Mouse (Mus musculus) neural tube, embryonic 14.5 days (tissue): ENCODE measurements around the gene Plod1. TPM values are rescaled to one million over a fixed set of nuclear protein-coding genes. Genes with fewer than 3 reads are reported as not detected.

Experiments used
- ATAC-seq: fragments of 200-750 bp; cut with Nextera tagmentation; 2 replicates; pipeline ENCODE4 v1.8.0; 2017; ENCODE audit warnings: low read depth, mild to moderate bottlenecking, moderate TSS enrichment, moderate library complexity
- H3K27ac ChIP-seq: fragments of 300-500 bp; sonication (generic); 2 replicates; pipeline ENCODE4 v1.5.1; 2014; ENCODE audit warnings: low read depth, mild to moderate bottlenecking, control low read depth, low read length, moderate library complexity, mixed read lengths
- H3K27me3 ChIP-seq: fragments of 300-500 bp; sonication (generic); 2 replicates; pipeline ENCODE4 v1.6.1; 2014; ENCODE audit warnings: low read length; ENCODE audit not compliant: control insufficient read depth, insufficient read depth
- H3K36me3 ChIP-seq: fragments of 300-500 bp; sonication (generic); 2 replicates; pipeline ENCODE4 v1.6.1; 2014; ENCODE audit warnings: low read length, mixed read lengths; ENCODE audit not compliant: control insufficient read depth, insufficient read depth
- H3K4me1 ChIP-seq: fragments of 300-500 bp; sonication (generic); 2 replicates; pipeline ENCODE4 v1.6.1; 2014; ENCODE audit warnings: low read length; ENCODE audit not compliant: control insufficient read depth, insufficient read depth
- H3K4me2 ChIP-seq: fragments of 300-500 bp; sonication (generic); 2 replicates; pipeline ENCODE4 v1.6.1; 2014; ENCODE audit warnings: mild to moderate bottlenecking, low read depth, low read length, control low read depth
- H3K4me3 ChIP-seq: fragments of 300-500 bp; sonication (generic); 2 replicates; pipeline ENCODE4 v1.5.1; 2014; ENCODE audit warnings: low read depth, low read length, control low read depth, mixed read lengths
- H3K9ac ChIP-seq: fragments of 300-500 bp; sonication (generic); replicated peaks from 2 replicates; pipeline ENCODE4 v1.6.1; 2014; ENCODE audit warnings: low read depth, mild to moderate bottlenecking, control low read depth, low read length, mixed read lengths
- H3K9me3 ChIP-seq: fragments of 300-500 bp; sonication (generic); 2 replicates; pipeline ENCODE4 v1.6.1; 2016; ENCODE audit warnings: low read length; ENCODE audit not compliant: control insufficient read depth
- WGBS: fragments of 180-500 bp; shearing (Covaris S2); extraction: QIAGEN DNeasy Blood & Tissue Kit; methylation state at CpG from one replicate; pipeline ENCODE4 v1.1.7; 2014; 5-methylcytosine and 5-hydroxymethylcytosine counted together
- polyA plus RNA-seq: library from polyadenylated mRNA; unstranded; fragments of >200 nt; fragmentation: Nextera tagmentation; extraction: Ambion mirVana; gene quantifications from 2 replicates; pipeline ENCODE4 v1.2.1, GENCODE M21; 2014

Gene Plod1
- polyA plus RNA-seq, 1 experiment from 2014 or later: 15.6 TPM

DNA sequence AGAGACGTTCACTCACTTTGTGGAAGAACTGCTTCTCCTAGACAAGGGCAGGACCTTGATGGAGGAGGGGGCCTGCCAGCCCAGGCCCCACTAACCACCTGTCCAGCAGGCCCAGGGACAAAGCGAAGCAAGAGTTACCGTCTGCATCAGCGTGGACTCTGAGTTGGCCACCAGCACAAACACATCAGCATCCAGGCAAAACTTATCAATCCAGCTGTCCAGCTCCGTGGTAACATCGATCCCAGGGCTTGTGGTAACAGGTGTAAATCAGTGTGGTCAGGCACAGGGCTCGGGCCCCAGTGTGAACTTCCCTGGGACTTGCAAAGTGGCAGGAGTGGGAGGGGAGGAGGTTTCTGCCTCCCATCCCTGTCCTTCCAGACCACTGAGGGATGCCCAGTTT is 49.3 kb downstream of the Plod1 start:
- no peak overlapping the region for H3K9ac ChIP-seq
- H3K4me3 ChIP-seq: no peak overlapping the region
- H3K36me3 ChIP-seq: peaks cover 70% of the 10 kb centered on the region
- H3K4me2 ChIP-seq: no peak overlapping the region
- H3K9me3 ChIP-seq: no peaks in the 10 kb centered on the region
- WGBS: 95% methylated on average over 7 of the region's 7 CpGs
- ATAC-seq: no peak
- no peak overlapping the region for H3K27ac ChIP-seq
- no peaks in the 10 kb centered on the region for H3K27me3 ChIP-seq
- no peaks in the 10 kb centered on the region for H3K4me1 ChIP-seq

DNA sequence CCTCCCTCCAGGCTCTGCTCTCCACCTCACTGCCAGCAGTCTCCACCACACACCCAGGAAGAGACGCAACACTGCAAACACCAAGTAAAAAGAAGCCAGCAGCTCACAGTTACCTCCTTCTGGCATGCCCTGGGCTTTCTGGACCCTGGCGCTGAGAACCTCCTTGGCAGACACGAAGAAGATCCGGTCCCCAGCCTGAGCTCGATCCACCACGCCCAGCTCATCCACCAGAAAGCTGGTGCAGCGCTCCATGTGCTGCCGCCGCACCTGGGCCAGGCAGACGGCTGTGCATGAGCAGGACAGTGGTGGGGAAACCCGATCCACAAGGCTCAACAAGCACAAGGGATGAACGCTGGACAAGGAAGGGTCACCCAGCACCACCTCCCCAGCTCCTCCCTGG is 50.4 kb downstream of the Plod1 start:
- H3K9ac ChIP-seq: no peak overlapping the region
- H3K36me3 ChIP-seq: peaks cover 77% of the 10 kb centered on the region
- no peak overlapping the region for H3K27ac ChIP-seq
- no peak overlapping the region for H3K4me2 ChIP-seq
- WGBS: 95% methylated on average over 12 of the region's 12 CpGs
- H3K4me1 ChIP-seq: no peaks in the 10 kb centered on the region
- no peak overlapping the region for H3K4me3 ChIP-seq
- no peaks in the 10 kb centered on the region for H3K27me3 ChIP-seq
- no peaks in the 10 kb centered on the region for H3K9me3 ChIP-seq
- no peak for ATAC-seq

DNA sequence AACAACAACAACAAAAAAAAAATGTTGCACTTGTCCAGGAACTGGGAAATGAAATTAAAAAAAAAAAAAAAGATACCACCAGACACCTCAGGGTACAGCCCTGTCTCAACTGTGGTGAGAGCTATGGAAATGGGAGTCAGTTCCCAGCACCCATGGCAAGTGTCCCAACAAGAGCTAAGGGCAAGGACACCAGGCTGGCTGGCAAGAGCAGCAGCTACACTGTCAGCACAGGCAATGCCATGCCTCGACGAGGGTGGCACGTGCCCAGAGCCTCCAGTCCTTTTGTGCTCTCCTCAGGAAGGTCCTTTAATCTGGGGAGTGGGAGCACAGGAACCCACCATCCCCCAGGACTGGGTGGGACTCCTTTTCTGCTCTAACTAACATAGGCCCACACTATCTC is 52.4 kb downstream of the Plod1 start:
- peaks cover 72% of the 10 kb centered on the region for H3K36me3 ChIP-seq
- WGBS: 82% methylated on average over 3 of the region's 3 CpGs
- no peak for ATAC-seq
- H3K27ac ChIP-seq: no peak overlapping the region
- H3K9ac ChIP-seq: no peak overlapping the region
- H3K27me3 ChIP-seq: no peaks in the 10 kb centered on the region
- no peaks in the 10 kb centered on the region for H3K9me3 ChIP-seq
- H3K4me1 ChIP-seq: no peaks in the 10 kb centered on the region
- no peak overlapping the region for H3K4me3 ChIP-seq
- H3K4me2 ChIP-seq: no peak overlapping the region

DNA sequence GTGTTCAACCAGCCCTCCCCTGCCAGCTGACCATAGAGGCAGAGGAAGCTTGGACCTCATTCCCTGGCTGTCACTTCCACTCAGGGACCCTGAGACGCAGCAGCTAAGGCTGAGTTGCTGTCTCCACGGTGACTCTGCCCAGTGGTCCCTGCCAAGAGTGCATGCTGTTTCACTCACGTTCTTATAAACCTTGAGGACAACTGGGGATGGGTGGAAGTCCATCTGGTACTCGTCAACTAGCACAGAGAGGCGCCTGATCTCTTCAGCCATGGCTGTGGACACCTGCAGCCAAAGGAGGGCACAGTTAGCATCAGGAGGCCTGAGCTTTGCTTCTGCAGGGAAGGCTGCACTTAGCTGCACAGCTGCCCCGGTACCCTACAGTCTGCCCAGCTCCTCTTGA is 53.5 kb downstream of the Plod1 start:
- Histone ChIP-seq H3K9me3 (no peaks in the 10 kb centered on the region), H3K27me3 (no peaks in the 10 kb centered on the region), H3K4me2 (no peak overlapping the region), H3K27ac (no peak overlapping the region), H3K4me3 (no peak overlapping the region), H3K4me1 (no peaks in the 10 kb centered on the region), H3K9ac (no peak overlapping the region), H3K36me3 (peaks cover 69% of the 10 kb centered on the region)
- no peak for ATAC-seq
- WGBS: 90% methylated on average over 6 of the region's 6 CpGs

DNA sequence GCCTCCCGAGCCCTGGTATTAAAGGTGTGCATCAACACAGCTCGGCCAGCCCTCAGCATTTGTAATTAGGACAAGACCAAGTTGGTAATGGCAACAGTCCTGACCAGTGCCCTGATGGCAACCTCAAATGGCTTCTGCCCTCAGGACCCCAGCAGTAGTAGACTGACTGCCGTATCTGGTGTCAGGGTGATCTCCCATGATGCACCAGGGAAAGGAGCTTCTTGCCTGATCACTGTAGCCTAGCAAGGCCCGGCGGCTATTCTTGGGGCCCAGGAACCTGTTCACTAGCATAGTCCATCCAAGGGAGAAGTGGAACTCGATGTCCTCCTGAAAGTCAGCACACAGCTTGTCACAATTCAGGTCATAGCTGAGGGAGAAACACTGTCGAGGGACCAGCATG is 54.8 kb downstream of the Plod1 start:
- no peaks in the 10 kb centered on the region for H3K4me1 ChIP-seq
- H3K9ac ChIP-seq: no peak overlapping the region
- no peak overlapping the region for H3K4me3 ChIP-seq
- WGBS: 92% methylated on average over 7 of the region's 7 CpGs
- no peaks in the 10 kb centered on the region for H3K9me3 ChIP-seq
- H3K27me3 ChIP-seq: no peaks in the 10 kb centered on the region
- H3K4me2 ChIP-seq: no peak overlapping the region
- peaks cover 65% of the 10 kb centered on the region for H3K36me3 ChIP-seq
- no peak overlapping the region for H3K27ac ChIP-seq
- ATAC-seq: no peak

DNA sequence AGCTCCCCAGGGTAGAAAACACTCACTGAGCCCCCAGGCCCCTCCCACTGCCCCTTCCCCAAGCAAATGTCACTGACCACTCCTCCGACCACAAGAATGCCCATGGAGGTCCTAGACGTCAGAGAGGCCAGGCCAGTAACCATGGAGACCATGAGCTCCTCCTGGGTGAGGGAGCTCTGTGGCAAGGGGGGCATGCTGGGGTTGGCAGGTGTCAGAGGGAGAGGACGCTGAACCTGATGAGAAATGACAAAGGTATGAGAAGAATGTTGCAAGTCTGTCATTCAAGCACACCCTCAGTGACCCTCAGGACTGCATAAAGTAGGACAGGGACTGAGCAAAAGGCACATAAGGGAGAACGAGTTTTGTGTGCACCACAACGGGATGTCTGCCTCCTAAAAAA is 56.7 kb downstream of the Plod1 start:
- Histone ChIP-seq H3K4me3 (no peak overlapping the region), H3K27me3 (no peaks in the 10 kb centered on the region), H3K9ac (no peak overlapping the region), H3K4me1 (no peaks in the 10 kb centered on the region), H3K9me3 (no peaks in the 10 kb centered on the region), H3K27ac (no peak overlapping the region), H3K4me2 (no peak overlapping the region), H3K36me3 (peaks cover 69% of the 10 kb centered on the region)
- whole genome bisulfite sequencing: 61% methylated on average over 5 of the region's 5 CpGs
- ATAC-seq: no peak

DNA sequence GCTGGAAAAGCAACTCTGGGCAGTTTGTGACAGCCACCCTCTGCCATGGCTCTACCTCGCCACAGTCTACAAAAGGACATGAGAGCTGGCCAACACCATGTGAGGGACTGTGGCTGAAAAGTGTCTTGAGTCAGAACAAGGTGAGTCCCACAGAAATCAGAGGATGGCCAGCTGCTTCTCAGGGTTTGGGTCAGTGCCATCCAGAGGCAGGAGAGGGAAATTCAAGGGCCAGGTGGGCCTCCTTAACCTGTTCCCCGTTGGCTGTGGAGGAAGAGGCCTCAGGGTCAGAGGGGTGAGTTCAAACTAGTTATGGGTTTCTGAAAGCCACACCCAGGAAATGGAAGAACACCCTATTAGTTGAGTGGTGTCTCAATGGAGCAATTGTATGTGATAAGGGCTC is 57.1 kb downstream of the Plod1 start:
- Histone ChIP-seq H3K9ac (no peak overlapping the region), H3K4me1 (no peaks in the 10 kb centered on the region), H3K27me3 (no peaks in the 10 kb centered on the region), H3K4me3 (no peak overlapping the region), H3K27ac (no peak overlapping the region), H3K36me3 (peaks cover 70% of the 10 kb centered on the region), H3K4me2 (no peak overlapping the region), H3K9me3 (no peaks in the 10 kb centered on the region)
- WGBS: 80% methylated on average over 2 of the region's 2 CpGs
- ATAC-seq: no peak

DNA sequence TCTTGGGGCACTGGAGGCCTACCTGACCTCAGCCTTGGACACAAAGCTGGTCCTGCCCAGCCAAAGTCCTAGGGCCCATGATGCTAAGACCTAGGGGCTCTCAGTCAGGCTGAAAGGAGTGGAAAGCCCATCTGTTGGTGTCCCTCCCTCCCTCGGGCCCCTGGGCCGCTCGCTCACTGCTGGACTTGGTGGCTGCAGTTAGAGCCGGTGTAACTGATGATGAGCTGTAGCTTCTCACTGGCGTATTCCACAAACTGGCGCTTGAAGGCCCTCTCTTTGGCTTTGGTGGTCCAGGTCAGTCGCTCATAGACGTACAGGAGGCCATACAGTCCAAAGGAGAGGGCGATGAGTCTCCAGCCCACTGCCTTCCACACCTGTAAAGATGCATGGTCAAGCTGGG is 58.0 kb downstream of the Plod1 start:
- no peak overlapping the region for H3K27ac ChIP-seq
- no peak overlapping the region for H3K4me2 ChIP-seq
- H3K4me1 ChIP-seq: no peaks in the 10 kb centered on the region
- peaks cover 73% of the 10 kb centered on the region for H3K36me3 ChIP-seq
- H3K9me3 ChIP-seq: no peaks in the 10 kb centered on the region
- no peak overlapping the region for H3K4me3 ChIP-seq
- no peaks in the 10 kb centered on the region for H3K27me3 ChIP-seq
- over 99% methylated on average over 9 of the region's 9 CpGs for WGBS
- ATAC-seq: no peak
- no peak overlapping the region for H3K9ac ChIP-seq

DNA sequence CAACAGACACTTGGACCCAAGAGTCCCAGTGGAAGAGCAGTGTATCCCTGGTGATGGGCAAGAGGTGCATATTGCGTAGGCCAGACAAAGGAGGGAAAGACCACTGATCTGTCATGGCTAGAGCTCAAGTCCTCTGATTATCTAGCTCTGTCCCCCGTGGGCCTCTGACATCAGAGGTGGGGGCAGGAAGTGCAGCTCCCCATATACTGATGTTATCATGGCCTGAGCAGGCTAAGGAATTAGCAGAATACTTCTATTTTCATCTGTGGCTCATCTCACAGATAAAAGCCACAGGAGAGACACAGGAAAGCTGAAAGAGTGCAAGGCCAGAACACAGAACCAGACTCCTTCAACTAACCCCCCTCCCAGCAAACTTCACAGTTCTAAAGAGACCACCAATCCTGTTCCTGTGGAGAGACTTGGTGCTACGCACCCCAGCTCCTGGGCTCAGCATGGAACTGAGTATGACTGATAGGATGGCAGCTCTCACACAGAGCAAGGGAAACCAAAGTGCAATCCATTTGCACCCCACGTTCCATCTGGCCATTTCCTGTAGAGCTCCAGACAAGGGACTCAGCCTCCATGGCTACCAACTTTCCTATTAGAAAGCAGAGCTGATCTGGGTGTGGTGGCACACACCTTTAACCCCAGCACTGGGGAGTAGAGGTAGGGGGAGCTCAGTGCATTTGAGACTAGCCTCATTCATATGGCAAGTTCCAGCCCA is 60.6 kb downstream of the Plod1 start:
- Histone ChIP-seq H3K4me1 (no peaks in the 10 kb centered on the region), H3K9me3 (no peaks in the 10 kb centered on the region), H3K27ac (no peak overlapping the region), H3K4me3 (no peak overlapping the region), H3K36me3 (peaks cover 63% of the 10 kb centered on the region), H3K9ac (no peak overlapping the region), H3K27me3 (no peaks in the 10 kb centered on the region), H3K4me2 (no peak overlapping the region)
- WGBS: 92% methylated on average over 4 of the region's 4 CpGs
- no peak for ATAC-seq
